Mouse (Mus musculus): ENCODE data around the gene Arglu1. TPM values are rescaled to one million over a fixed set of nuclear protein-coding genes. Genes with fewer than 3 reads are reported as not detected.

The Arglu1 gene
- polyA plus RNA-seq, 1 experiment from 2014 or later, result 183 TPM

- WGBS, result 9% methylated on average over 14 of the region's 14 CpGs
These were observed 33.5 kb downstream of the Arglu1 start for GRCm38 (mm10) chr8:8656578-8657441.

GRCm38 (mm10) chr8:8655346-8656340 lies 34.7 kb downstream of the Arglu1 start:
- WGBS, result 10% methylated on average over 24 of the region's 24 CpGs
- H3K4me1 ChIP-seq, result peaks cover 62% of the 10 kb centered on the region

More at GRCm38 (mm10) chr8:8656578-8657441, 33.5 kb downstream of the Arglu1 start:
- ATAC-seq (replicated peaks), result no peak
- peak overlapping the region; percentile 46; the same call in 1 of the 2 replicates for H3K27ac ChIP-seq
- peak overlapping the region; percentile 37 for H3K9ac ChIP-seq
- peak overlapping the region; percentile 86 for H3K4me2 ChIP-seq
- H3K36me3 ChIP-seq (replicated peaks), result no peaks in the 10 kb centered on the region
- H3K4me3 ChIP-seq, result peak overlapping the region; percentile 68
- H3K9me3 ChIP-seq, result no peaks in the 10 kb centered on the region
- peaks cover 3% of the 10 kb centered on the region; the same call in 1 of the 2 replicates for H3K27me3 ChIP-seq (replicated peaks)
- H3K4me1 ChIP-seq, result peaks cover 62% of the 10 kb centered on the region

GRCm38 (mm10) chr8:8653906-8654489 lies 36.3 kb downstream of the Arglu1 start:
- Histone ChIP-seq H3K4me1 (peaks cover 70% of the 10 kb centered on the region), H3K9ac (no peak overlapping the region), H3K27me3 (replicated peaks) (peaks cover 10% of the 10 kb centered on the region; the same call in 1 of the 2 replicates), H3K9me3 (no peaks in the 10 kb centered on the region), H3K4me3 (no peak overlapping the region), H3K27ac (no peak overlapping the region), H3K36me3 (replicated peaks) (no peaks in the 10 kb centered on the region), H3K4me2 (peak overlapping the region; percentile 86)
- no peak for ATAC-seq (replicated peaks)
- WGBS, result 21% methylated on average over 12 of the region's 12 CpGs

More at GRCm38 (mm10) chr8:8655346-8656340, 34.7 kb downstream of the Arglu1 start:
- Histone ChIP-seq H3K27me3 (replicated peaks) (peaks cover 3% of the 10 kb centered on the region; the same call in 1 of the 2 replicates), H3K9me3 (no peaks in the 10 kb centered on the region), H3K9ac (peak overlapping the region; percentile 37), H3K4me3 (peak overlapping the region; percentile 68), H3K36me3 (replicated peaks) (no peaks in the 10 kb centered on the region), H3K27ac (peak overlapping the region; percentile 46), H3K4me2 (peak overlapping the region; percentile 86)
- ATAC-seq (replicated peaks), result no peak

- Histone ChIP-seq H3K9me3 (no peaks in the 10 kb centered on the region), H3K4me3 (no peak overlapping the region), H3K36me3 (replicated peaks) (no peaks in the 10 kb centered on the region), H3K27me3 (replicated peaks) (peaks cover 15% of the 10 kb centered on the region; the same call in 1 of the 2 replicates), H3K27ac (no peak overlapping the region), H3K4me2 (peak overlapping the region; percentile 86), H3K4me1 (peaks cover 70% of the 10 kb centered on the region), H3K9ac (no peak overlapping the region)
- 55% methylated on average over 5 of the region's 5 CpGs for WGBS
- ATAC-seq (replicated peaks), result no peak
These were observed 37.0 kb downstream of the Arglu1 start for GRCm38 (mm10) chr8:8653343-8653742.

- Histone ChIP-seq H3K9ac (no peak overlapping the region), H3K4me2 (no peak overlapping the region), H3K27ac (no peak overlapping the region), H3K36me3 (replicated peaks) (no peaks in the 10 kb centered on the region), H3K27me3 (replicated peaks) (peaks cover 18% of the 10 kb centered on the region; the same call in 1 of the 2 replicates), H3K9me3 (no peaks in the 10 kb centered on the region), H3K4me1 (peaks cover 62% of the 10 kb centered on the region), H3K4me3 (no peak overlapping the region)
- 95% methylated on average over 4 of the region's 4 CpGs for WGBS
- no peak for ATAC-seq (replicated peaks)
These were observed 37.9 kb downstream of the Arglu1 start for GRCm38 (mm10) chr8:8652388-8652787.

GRCm38 (mm10) chr8:8649944-8650343 lies 40.4 kb downstream of the Arglu1 start:
- Histone ChIP-seq H3K4me2 (no peak overlapping the region), H3K9me3 (no peaks in the 10 kb centered on the region), H3K27me3 (replicated peaks) (peaks cover 24% of the 10 kb centered on the region), H3K27ac (no peak overlapping the region), H3K9ac (no peak overlapping the region), H3K36me3 (replicated peaks) (no peaks in the 10 kb centered on the region), H3K4me3 (no peak overlapping the region), H3K4me1 (peaks cover 38% of the 10 kb centered on the region)
- WGBS, result 58% methylated on average over 8 of the region's 8 CpGs
- no peak for ATAC-seq (replicated peaks)

- H3K4me3 ChIP-seq, result no peak overlapping the region
- H3K4me2 ChIP-seq, result no peak overlapping the region
- no peaks in the 10 kb centered on the region for H3K36me3 ChIP-seq (replicated peaks)
- H3K27ac ChIP-seq, result no peak overlapping the region
- 89% methylated on average over 3 of the region's 3 CpGs for WGBS
- no peaks in the 10 kb centered on the region for H3K9me3 ChIP-seq
- H3K27me3 ChIP-seq (replicated peaks), result peaks cover 24% of the 10 kb centered on the region
- no peak overlapping the region for H3K9ac ChIP-seq
- ATAC-seq (replicated peaks), result no peak
- H3K4me1 ChIP-seq, result peaks cover 34% of the 10 kb centered on the region
These were observed 40.8 kb downstream of the Arglu1 start for GRCm38 (mm10) chr8:8649536-8649935.

GRCm38 (mm10) chr8:8648686-8649085 lies 41.6 kb downstream of the Arglu1 start:
- no peak for ATAC-seq (replicated peaks)
- Histone ChIP-seq H3K4me1 (peaks cover 26% of the 10 kb centered on the region), H3K4me3 (no peak overlapping the region), H3K9me3 (no peaks in the 10 kb centered on the region), H3K27ac (no peak overlapping the region), H3K36me3 (replicated peaks) (no peaks in the 10 kb centered on the region), H3K27me3 (replicated peaks) (peaks cover 26% of the 10 kb centered on the region), H3K4me2 (no peak overlapping the region), H3K9ac (no peak overlapping the region)
- 79% methylated on average over 7 of the region's 7 CpGs for WGBS

- Histone ChIP-seq H3K36me3 (replicated peaks) (no peaks in the 10 kb centered on the region), H3K27ac (no peak overlapping the region), H3K4me3 (no peak overlapping the region), H3K9me3 (no peaks in the 10 kb centered on the region), H3K4me1 (peaks cover 18% of the 10 kb centered on the region), H3K9ac (no peak overlapping the region), H3K4me2 (no peak overlapping the region), H3K27me3 (replicated peaks) (peaks cover 24% of the 10 kb centered on the region)
- WGBS, result 83% methylated on average over 7 of the region's 7 CpGs
- ATAC-seq (replicated peaks), result no peak
These were observed 42.5 kb downstream of the Arglu1 start for GRCm38 (mm10) chr8:8647824-8648223.

- H3K27ac ChIP-seq, result no peak overlapping the region
- no peak for ATAC-seq (replicated peaks)
- H3K9me3 ChIP-seq, result no peaks in the 10 kb centered on the region
- peaks cover 18% of the 10 kb centered on the region for H3K4me1 ChIP-seq
- H3K4me3 ChIP-seq, result no peak overlapping the region
- no peaks in the 10 kb centered on the region for H3K36me3 ChIP-seq (replicated peaks)
- H3K9ac ChIP-seq, result no peak overlapping the region
- peaks cover 23% of the 10 kb centered on the region for H3K27me3 ChIP-seq (replicated peaks)
- no peak overlapping the region for H3K4me2 ChIP-seq
- 61% methylated on average over 3 of the region's 3 CpGs for WGBS
These were observed 43.0 kb downstream of the Arglu1 start for GRCm38 (mm10) chr8:8647319-8647718.

- Histone ChIP-seq H3K4me1 (peaks cover 11% of the 10 kb centered on the region), H3K9ac (no peak overlapping the region), H3K36me3 (replicated peaks) (no peaks in the 10 kb centered on the region), H3K4me2 (no peak overlapping the region), H3K27ac (no peak overlapping the region), H3K27me3 (replicated peaks) (peaks cover 18% of the 10 kb centered on the region), H3K4me3 (no peak overlapping the region), H3K9me3 (no peaks in the 10 kb centered on the region)
- no peak for ATAC-seq (replicated peaks)
- 83% methylated on average over 11 of the region's 11 CpGs for WGBS
These were observed 46.0 kb downstream of the Arglu1 start for GRCm38 (mm10) chr8:8644160-8644915.

All from midbrain, embryonic 15.5 days (tissue).